Mouse (Mus musculus) liver, embryonic 13.5 days (tissue): ENCODE results near the gene Dmbx1. TPM values are rescaled to one million over a fixed set of nuclear protein-coding genes. Genes with fewer than 3 reads are reported as not detected.

ENCODE experiments used
- ATAC-seq: fragments of 200-750 bp; cut with Nextera tagmentation; 2 replicates; pipeline ENCODE4 v1.8.0; 2017; ENCODE audit warnings: low read depth, mild to moderate bottlenecking, moderate number of reproducible peaks, moderate library complexity
- DNase-seq: peaks from one replicate; pipeline ENCODE4 v3.0.0; 2022
- H3K27ac ChIP-seq: fragments of 300-500 bp; sonication (generic); 2 replicates; pipeline ENCODE4 v1.5.1; 2015; ENCODE audit warnings: moderate library complexity, mild to moderate bottlenecking, inconsistent platforms
- H3K27me3 ChIP-seq: fragments of 300-500 bp; sonication (generic); 2 replicates; pipeline ENCODE4 v1.6.1; 2015; ENCODE audit warnings: mild to moderate bottlenecking, inconsistent platforms
- H3K36me3 ChIP-seq: fragments of 300-500 bp; sonication (generic); 2 replicates; pipeline ENCODE4 v1.6.1; 2015; ENCODE audit warnings: mild to moderate bottlenecking, inconsistent platforms
- H3K4me1 ChIP-seq: fragments of 300-500 bp; sonication (generic); replicated peaks from 2 replicates; pipeline ENCODE4 v1.6.1; 2015; ENCODE audit warnings: inconsistent platforms
- H3K4me2 ChIP-seq: fragments of 300-500 bp; sonication (generic); 2 replicates; pipeline ENCODE4 v1.6.1; 2015; ENCODE audit warnings: inconsistent platforms, mild to moderate bottlenecking, moderate library complexity
- H3K4me3 ChIP-seq: fragments of 300-500 bp; sonication (generic); replicated peaks from 2 replicates; pipeline ENCODE4 v1.5.1; 2015; ENCODE audit warnings: mild to moderate bottlenecking, inconsistent platforms
- H3K9ac ChIP-seq: fragments of 300-500 bp; sonication (generic); 2 replicates; pipeline ENCODE4 v1.6.1; 2015; ENCODE audit warnings: mild to moderate bottlenecking, inconsistent platforms
- H3K9me3 ChIP-seq: fragments of 300-500 bp; sonication (generic); replicated peaks from 2 replicates; pipeline ENCODE4 v1.6.1; 2016; ENCODE audit warnings: inconsistent platforms
- WGBS: fragments of 180-500 bp; shearing (Covaris S2); methylation state at CpG from one replicate; pipeline ENCODE4 v1.1.7; 2015; ENCODE audit not compliant: insufficient replicate concordance; 5-methylcytosine and 5-hydroxymethylcytosine counted together
- polyA plus RNA-seq: library from polyadenylated mRNA; unstranded; fragments of >200 nt; fragmentation: Nextera tagmentation; extraction: Ambion mirVana; gene quantifications from 2 replicates; pipeline ENCODE4 v1.2.1, GENCODE M21; 2015

The Dmbx1 gene
- polyA plus RNA-seq, 1 experiment from 2014 or later = not detected

DNA sequence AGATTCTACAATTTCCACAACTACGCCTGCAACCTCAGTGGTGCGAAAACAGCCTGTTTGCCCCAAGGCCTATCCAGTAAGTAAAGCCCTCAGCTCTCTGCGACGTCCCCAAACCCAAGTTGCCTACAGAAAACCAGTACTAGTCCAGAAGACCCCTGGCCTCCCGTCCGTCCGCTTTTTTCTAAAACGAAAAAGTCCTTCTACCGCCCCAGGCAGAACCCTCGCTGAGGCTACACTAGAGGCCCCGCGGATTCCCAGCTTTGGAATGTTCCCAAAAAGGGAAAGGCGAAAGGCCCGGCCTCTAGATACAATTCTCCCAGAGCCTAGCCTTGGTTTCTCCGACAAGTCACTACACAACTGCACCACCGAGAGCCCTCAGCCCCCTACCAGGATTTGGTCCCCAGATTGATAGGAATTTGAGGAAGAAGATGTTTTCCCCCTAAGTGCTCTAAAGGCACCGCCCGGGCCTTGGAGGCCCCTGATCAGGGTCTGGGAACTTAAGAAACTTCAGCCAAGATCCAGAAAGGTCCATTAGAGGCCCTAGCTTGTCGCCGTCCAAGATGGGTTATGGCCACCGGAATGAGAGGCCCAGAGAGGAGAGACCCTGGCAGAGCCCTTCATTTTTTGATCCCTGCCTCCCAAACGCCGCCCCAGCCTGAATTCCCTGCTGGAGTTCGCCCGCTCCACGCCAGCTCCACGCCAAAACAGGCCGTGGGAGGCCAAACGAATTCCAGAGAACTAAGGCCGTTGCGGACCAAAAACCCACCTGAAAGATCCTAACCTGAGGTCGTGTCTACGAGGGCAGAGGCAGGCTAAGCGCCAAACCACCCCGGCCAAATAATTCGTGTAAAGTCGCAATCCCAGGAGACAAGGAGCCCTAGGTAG lies 1.2 kb downstream of the Dmbx1 start:
- ATAC-seq = no peak
- 3% methylated on average over 37 of the region's 37 CpGs for WGBS
- H3K4me3 ChIP-seq = no peak overlapping the region
- no peak overlapping the region for H3K9ac ChIP-seq
- H3K4me2 ChIP-seq = no peak overlapping the region
- no peak for DNase-seq
- H3K36me3 ChIP-seq = no peaks in the 10 kb centered on the region
- no peaks in the 10 kb centered on the region for H3K9me3 ChIP-seq
- H3K27me3 ChIP-seq = peaks cover 100% of the 10 kb centered on the region
- H3K27ac ChIP-seq = no peak overlapping the region
- peaks cover 11% of the 10 kb centered on the region for H3K4me1 ChIP-seq

DNA sequence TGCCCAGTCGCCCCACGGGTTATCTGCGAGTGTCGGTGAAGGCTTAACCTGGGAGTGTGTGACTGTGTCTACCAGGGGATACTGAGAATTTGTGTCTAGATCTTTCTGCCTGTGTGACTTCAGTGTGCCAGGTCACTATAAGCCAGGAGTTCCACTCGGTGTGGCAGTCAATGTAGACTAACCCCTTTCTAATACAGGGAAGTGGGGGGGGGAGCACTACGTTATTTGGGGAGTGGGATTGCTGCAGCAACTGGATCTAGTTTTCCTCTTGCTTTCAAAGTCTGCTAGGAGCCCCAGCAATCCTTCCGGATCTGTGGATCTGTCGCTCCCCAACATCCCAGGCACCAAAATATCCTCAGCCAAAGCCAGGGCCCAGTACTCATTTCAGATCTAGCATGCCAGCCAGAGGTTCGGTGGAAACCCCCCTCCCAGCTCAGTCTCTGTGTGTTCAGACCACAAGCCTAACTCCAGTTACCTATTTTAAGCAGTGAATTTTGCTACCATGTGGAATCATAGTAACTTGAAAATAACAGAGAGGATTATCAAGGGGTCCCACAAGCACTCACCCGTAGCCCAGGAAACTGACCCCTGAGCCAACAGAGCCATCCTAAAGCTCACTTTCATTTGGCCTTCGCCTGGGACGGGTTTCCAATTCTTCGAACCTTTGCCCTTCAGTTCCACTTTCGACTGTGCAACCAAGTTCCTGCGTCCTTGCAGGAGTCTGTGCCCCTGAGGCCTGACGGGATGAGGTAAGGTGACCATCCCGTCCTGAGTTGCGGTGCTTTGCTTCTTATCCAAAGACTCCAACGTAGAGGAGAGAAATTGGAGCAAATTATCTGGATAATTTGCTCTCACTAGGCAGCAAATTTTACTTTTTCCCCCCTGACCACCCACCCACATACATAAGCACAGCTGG lies 2.4 kb downstream of the Dmbx1 start:
- no peak overlapping the region for H3K4me3 ChIP-seq
- 7% methylated on average over 19 of the region's 19 CpGs for WGBS
- no peaks in the 10 kb centered on the region for H3K36me3 ChIP-seq
- no peak overlapping the region for H3K27ac ChIP-seq
- H3K4me2 ChIP-seq = no peak overlapping the region
- H3K9ac ChIP-seq = no peak overlapping the region
- no peak for DNase-seq
- peaks cover 100% of the 10 kb centered on the region for H3K27me3 ChIP-seq
- H3K9me3 ChIP-seq = no peaks in the 10 kb centered on the region
- peaks cover 11% of the 10 kb centered on the region for H3K4me1 ChIP-seq
- no peak for ATAC-seq

DNA sequence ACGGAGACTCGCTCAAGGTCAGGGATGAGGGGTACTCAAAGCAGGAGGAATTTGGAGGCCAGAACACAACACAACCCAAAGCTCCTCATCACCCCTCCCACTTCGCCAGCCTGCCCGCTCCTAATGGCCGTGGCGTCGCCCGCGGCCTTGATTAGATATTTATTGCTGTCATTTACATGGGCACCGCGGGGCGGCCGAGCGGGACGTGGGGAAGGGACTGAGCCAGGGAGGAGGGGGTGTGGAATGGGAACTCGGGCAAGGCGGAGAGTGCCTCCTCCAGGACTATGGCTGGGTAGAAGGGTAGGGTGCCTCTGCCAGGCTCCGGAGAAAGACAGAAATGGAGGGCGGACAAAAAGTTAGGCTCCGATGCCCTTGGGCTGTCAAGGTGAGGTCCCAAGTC lies 3.1 kb downstream of the Dmbx1 start:
- ATAC-seq (no peak), DNase-seq (no peak)
- Histone ChIP-seq H3K27ac (no peak overlapping the region), H3K9me3 (no peaks in the 10 kb centered on the region), H3K4me1 (peaks cover 11% of the 10 kb centered on the region), H3K36me3 (no peaks in the 10 kb centered on the region), H3K4me2 (no peak overlapping the region), H3K4me3 (no peak overlapping the region), H3K27me3 (peaks cover 100% of the 10 kb centered on the region), H3K9ac (no peak overlapping the region)
- whole genome bisulfite sequencing = 3% methylated on average over 20 of the region's 20 CpGs

DNA sequence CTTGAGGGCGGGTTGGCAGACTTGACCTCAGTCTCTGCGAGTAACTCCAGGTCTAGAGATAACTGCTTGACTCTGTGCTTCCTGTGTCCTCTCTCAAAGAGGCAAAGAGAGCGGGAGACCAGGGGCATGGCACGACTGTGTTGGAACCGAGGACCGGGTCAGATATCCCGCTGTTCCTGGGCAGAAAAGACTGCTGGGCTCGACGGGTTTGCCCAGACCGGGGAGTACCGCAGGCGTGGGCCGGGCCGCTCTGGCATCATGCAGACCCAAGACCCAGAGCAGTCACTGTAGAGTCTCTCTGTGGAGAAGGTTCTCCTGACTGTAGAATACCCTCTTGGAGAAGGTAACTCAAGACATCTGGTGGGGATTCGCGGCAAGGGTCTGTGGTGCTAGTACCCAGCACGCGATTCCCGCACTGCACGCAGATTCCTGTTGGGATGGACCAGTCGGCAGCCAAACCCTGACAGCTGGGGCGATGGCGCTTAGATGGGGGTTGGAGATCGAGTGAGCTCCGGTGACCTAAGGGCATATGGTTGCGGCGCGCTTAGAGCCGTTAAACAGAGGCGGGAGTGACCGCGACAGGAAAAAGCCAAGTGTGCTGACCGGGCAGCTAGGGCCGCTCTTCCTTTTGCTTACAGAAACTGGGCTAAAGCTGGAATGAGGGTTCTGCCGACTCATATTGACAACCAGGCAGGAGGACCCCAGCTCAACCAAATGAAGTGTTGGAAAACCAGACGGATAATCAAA lies 3.7 kb downstream of the Dmbx1 start:
- Histone ChIP-seq H3K27ac (no peak overlapping the region), H3K9me3 (no peaks in the 10 kb centered on the region), H3K4me2 (no peak overlapping the region), H3K4me1 (peaks cover 11% of the 10 kb centered on the region), H3K4me3 (no peak overlapping the region), H3K27me3 (peaks cover 100% of the 10 kb centered on the region), H3K9ac (no peak overlapping the region), H3K36me3 (no peaks in the 10 kb centered on the region)
- ATAC-seq (no peak), DNase-seq (no peak)
- WGBS = 1% methylated on average over 36 of the region's 36 CpGs

DNA sequence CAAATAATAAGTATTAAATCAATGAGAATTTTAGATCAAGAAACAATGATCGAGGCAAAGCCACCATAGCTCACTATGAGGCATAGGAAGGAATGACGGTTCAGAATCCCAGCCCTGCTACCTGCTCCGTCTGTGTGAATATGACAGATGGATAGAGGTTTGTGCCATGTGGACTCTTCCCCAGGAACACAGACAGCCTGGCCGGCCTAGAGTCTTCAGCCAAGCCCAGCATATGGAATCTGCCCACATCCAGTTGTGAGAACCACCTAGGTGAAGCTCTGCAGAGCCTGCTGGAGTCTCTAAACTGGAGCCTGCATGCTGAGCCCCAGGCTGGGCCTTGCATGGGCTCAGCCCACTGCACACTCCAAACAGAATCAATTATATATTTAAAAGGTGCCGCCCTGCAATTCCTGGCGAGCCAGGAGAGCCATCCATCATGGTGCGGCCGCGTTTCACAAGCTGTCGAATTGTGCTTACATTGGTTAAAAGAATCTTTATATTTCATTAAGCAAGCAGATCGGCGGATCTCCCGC lies 8.1 kb downstream of the Dmbx1 start:
- Histone ChIP-seq H3K9ac (no peak overlapping the region), H3K36me3 (no peaks in the 10 kb centered on the region), H3K4me1 (peaks cover 2% of the 10 kb centered on the region; the same call in 1 of the 2 replicates), H3K27me3 (peaks cover 95% of the 10 kb centered on the region), H3K9me3 (no peaks in the 10 kb centered on the region), H3K27ac (no peak overlapping the region), H3K4me2 (no peak overlapping the region), H3K4me3 (no peak overlapping the region)
- ATAC-seq (no peak), DNase-seq (no peak)
- 54% methylated on average over 13 of the region's 13 CpGs for WGBS

DNA sequence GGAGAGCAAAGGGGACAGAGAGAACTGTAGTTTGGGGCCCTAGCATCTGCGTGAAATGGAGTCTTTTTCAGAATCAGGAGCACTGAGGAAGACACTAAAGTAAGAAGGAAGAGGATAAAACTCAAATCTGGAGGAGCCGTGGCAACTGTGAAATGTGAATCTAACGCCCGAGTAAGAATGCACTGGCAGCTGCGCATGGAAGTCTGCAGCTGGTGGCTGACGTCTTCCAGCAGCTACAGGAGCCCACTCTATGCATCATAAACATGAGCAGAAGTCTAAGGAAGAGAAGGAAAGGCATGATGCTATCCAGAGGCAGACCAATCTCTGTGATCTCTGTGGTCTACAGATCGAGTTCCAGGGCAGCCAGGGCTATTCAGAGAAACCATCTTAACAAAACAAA lies 12.1 kb downstream of the Dmbx1 start:
- Histone ChIP-seq H3K9me3 (no peaks in the 10 kb centered on the region), H3K27me3 (peaks cover 68% of the 10 kb centered on the region), H3K4me1 (no peaks in the 10 kb centered on the region), H3K4me2 (no peak overlapping the region), H3K9ac (no peak overlapping the region), H3K27ac (no peak overlapping the region), H3K4me3 (no peak overlapping the region), H3K36me3 (no peaks in the 10 kb centered on the region)
- ATAC-seq (no peak), DNase-seq (no peak)
- WGBS = 46% methylated on average over 7 of the region's 7 CpGs

DNA sequence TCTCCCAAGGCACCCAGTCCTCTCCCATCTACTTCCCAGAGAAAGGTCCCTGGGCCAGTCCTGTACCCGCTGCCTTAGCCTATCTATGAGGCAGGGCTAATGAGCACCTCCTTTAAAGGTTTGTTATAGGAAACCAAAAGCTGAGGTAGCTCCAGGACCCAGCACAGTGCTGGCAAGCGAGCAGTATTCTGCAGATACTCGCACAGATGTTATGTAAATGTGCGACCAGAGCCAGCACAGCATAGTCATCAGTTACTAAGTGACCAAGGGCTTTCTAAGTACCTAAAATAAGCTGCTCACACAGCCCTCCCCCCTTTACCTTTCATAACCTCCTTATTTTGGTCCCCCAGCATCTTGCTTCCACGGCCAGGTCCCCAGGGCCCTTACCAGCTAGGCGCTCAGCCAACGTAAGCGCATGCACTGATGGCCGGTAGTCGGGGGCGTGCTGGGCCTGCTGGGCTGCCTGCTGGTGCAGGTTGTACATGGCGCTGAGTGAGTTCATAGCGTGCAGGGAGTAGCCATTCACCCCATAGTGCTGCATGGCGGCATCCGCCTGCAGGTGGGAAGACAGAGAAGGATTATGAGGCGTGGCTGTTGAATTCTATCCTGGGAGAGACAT lies 16.4 kb downstream of the Dmbx1 start:
- Histone ChIP-seq H3K9me3 (no peaks in the 10 kb centered on the region), H3K36me3 (no peaks in the 10 kb centered on the region), H3K4me2 (no peak overlapping the region), H3K4me1 (no peaks in the 10 kb centered on the region), H3K27ac (no peak overlapping the region), H3K27me3 (peaks cover 49% of the 10 kb centered on the region), H3K9ac (no peak overlapping the region), H3K4me3 (no peak overlapping the region)
- ATAC-seq = no peak
- WGBS = 63% methylated on average over 16 of the region's 16 CpGs
- no peak for DNase-seq

DNA sequence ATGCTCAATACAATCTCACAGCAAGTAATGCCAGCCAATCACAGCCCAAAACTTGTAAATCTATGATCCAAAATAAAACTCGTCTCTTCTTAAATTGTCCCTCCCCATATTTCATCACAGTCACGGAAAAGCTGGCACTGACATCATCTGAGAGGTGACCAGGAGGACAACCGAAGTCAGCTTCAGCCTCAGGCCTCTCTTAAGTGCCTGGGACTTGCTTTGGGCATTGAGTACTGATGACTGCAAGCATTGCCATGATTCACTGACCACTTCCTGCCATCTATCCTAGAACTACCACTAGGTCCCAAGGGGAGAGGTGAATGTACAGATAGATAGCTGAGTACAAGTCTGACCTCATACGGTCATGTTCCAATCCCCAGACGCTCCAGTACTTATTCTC lies 17.0 kb downstream of the Dmbx1 start:
- Histone ChIP-seq H3K4me3 (no peak overlapping the region), H3K36me3 (no peaks in the 10 kb centered on the region), H3K4me2 (no peak overlapping the region), H3K9ac (no peak overlapping the region), H3K4me1 (no peaks in the 10 kb centered on the region), H3K9me3 (no peaks in the 10 kb centered on the region), H3K27me3 (peaks cover 49% of the 10 kb centered on the region), H3K27ac (no peak overlapping the region)
- ATAC-seq (no peak), DNase-seq (no peak)
- WGBS = 62% methylated on average over 5 of the region's 5 CpGs

DNA sequence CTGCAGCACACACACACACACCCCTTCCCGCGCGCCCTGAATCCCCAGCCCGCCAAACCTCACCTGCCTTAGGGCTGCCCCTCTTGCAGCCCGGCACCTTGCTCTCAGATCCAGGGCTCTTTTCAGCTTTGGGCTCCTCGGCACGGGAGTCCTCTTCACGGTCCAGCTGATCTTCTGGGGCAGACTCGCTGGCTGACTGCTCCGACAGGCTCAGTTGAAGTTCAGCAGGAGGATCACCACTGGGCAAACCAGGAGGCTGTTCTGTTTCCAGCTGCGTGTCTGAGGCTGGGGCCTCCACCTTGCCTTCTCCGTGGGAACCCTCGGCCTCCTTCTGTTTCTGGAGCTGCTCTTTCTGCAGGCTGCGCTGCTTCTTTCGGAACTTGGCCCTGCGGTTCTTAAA lies 19.8 kb downstream of the Dmbx1 start:
- Histone ChIP-seq H3K36me3 (no peaks in the 10 kb centered on the region), H3K27ac (no peak overlapping the region), H3K4me3 (no peak overlapping the region), H3K9ac (no peak overlapping the region), H3K4me2 (no peak overlapping the region), H3K27me3 (peaks cover 58% of the 10 kb centered on the region), H3K4me1 (no peaks in the 10 kb centered on the region), H3K9me3 (no peaks in the 10 kb centered on the region)
- no peak for ATAC-seq
- WGBS = 71% methylated on average over 16 of the region's 16 CpGs
- no peak for DNase-seq

DNA sequence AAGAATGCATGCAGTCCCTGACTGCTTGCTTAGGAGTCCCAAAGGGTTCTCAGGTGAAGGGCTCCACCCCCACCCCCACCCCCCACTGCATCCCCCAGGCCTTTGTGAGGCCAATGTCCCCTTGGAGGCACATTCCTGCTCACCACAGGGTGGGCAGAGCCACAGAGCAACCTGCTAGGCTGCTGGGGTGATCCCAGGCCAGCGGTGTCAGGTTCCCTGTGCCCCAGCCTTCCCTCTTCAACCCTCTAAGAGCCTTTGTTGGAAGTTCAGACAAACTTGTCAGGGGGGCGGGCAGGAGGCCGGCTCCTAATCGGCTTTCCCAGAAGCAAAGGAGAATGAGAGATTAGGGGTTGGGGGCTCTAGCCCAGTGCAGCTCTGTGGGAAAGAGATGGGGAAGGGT lies 28.1 kb downstream of the Dmbx1 start:
- H3K9ac ChIP-seq = no peak overlapping the region
- no peak overlapping the region for H3K4me2 ChIP-seq
- H3K36me3 ChIP-seq = no peaks in the 10 kb centered on the region
- 17% methylated on average over 4 of the region's 4 CpGs for WGBS
- H3K9me3 ChIP-seq = no peaks in the 10 kb centered on the region
- no peak for DNase-seq
- H3K27ac ChIP-seq = no peak overlapping the region
- peaks cover 61% of the 10 kb centered on the region for H3K27me3 ChIP-seq
- no peaks in the 10 kb centered on the region for H3K4me1 ChIP-seq
- no peak overlapping the region for H3K4me3 ChIP-seq
- no peak for ATAC-seq
